ENCODE assay signal across 8 mouse cellular contexts in the genomic region with DNA sequence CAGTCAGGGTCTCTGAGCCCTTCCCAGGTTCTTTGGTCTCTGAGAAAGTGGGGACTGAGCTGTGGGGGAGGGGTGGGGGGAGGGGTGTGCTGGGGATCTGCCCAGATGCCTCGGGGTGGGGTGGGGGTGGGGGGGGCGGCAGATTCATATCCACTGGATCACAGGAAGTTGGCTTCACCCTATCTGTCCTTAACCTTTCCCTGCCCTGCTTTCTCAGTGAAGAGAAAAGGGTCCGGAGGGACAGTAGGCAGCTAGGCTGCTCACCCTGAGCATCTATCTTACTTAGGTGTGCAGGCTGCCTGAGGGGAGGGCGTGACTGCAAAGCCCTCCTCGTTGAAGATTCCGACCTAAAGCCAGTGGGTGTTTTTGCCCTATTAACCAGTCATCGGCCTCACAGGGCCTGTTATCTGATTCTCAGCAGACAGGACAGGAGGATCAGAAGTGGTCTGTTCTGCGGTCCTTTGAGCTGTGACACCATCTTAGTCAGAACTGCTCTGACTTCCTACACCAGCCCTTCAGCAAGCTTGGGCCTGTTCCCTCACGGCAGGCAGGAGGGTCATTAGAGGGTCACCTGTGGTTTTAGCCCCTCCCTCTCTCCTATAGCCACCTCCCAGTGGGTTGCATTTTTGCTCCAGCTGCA. TPM values are rescaled to one million over a fixed set of nuclear protein-coding genes. Genes with fewer than 3 reads are reported as not detected.
DNase-seq lines count a peak whose midpoint lies in the region; ATAC-seq lines count a peak whose summit lies in the region.

No protein-coding gene starts in this region.

- no peak overlapping the region for H3K4me2 ChIP-seq in kidney, embryonic 16.5 days (replicated peaks; ENCODE audit: low read depth, low read length)
- no peak overlapping the region for H3K4me2 ChIP-seq in embryonic facial prominence, embryonic 15.5 days (replicated peaks)

- H3K27ac ChIP-seq in kidney, embryonic 16.5 days (ENCODE audit: low read length) = peak overlapping the region; percentile 77
- peak overlapping the region; percentile 75 for H3K27ac ChIP-seq in embryonic facial prominence, embryonic 15.5 days (replicated peaks)

- 18% methylated on average over 9 of the region's 9 CpGs for WGBS in kidney, embryonic 16.5 days
- whole genome bisulfite sequencing in embryonic facial prominence, embryonic 15.5 days = 15% methylated on average over 9 of the region's 9 CpGs

- peaks cover 26% of the 10 kb centered on the region for H3K4me1 ChIP-seq in kidney, embryonic 16.5 days (ENCODE audit: insufficient read depth, low read length)
- H3K4me1 ChIP-seq in embryonic facial prominence, embryonic 15.5 days = peaks cover 31% of the 10 kb centered on the region

- no peak for DNase-seq in kidney, postnatal 36 days
- peak; percentile 59 for DNase-seq in Muller cell, postnatal 12 days (ENCODE audit: inconsistent ontology term)
- DNase-seq in left cerebral cortex, postnatal 10 days (ENCODE audit: extremely low spot score in 1 of 2, low spot score in 2 of 2) = no peak
- DNase-seq in kidney, adult 8-10 months = no peak

- H3K27me3 ChIP-seq in kidney, embryonic 16.5 days (ENCODE audit: insufficient read depth, low read length) = no peaks in the 10 kb centered on the region
- peaks cover 7% of the 10 kb centered on the region for H3K27me3 ChIP-seq in embryonic facial prominence, embryonic 15.5 days

- intact Hi-C loops in left cerebral cortex, postnatal 10 days (cut with DNase I) = no loop called here

- peak; percentile 25; the same call in 1 of the 2 replicates for ATAC-seq in kidney, embryonic 16.5 days (ENCODE audit: low FRiP score, low TSS enrichment)
- ATAC-seq in embryonic facial prominence, embryonic 15.5 days (ENCODE audit: insufficient number of reproducible peaks, low FRiP score, low TSS enrichment, low read depth) = peak; percentile 3; the same call in 1 of the 2 replicates
- 0 out of 2 replicates have a peak, but pooled peaks have one; percentile 34 for ATAC-seq in megakaryocyte-erythroid progenitor cell, adult 5-6 weeks (replicated peaks; ENCODE audit: low FRiP score, low TSS enrichment, poor library complexity, severe bottlenecking)
- ATAC-seq in activated CD4-positive, CD25-positive, alpha-beta regulatory T cell, adult 4 months = no peak

- H3K9me3 ChIP-seq in kidney, embryonic 16.5 days (ENCODE audit: low read length) = no peaks in the 10 kb centered on the region
- H3K9me3 ChIP-seq in embryonic facial prominence, embryonic 15.5 days (replicated peaks) = no peaks in the 10 kb centered on the region

- 0 out of 2 replicates have a peak, but pooled peaks cover 6% of the 10 kb centered on the region for H3K36me3 ChIP-seq in kidney, embryonic 16.5 days (ENCODE audit: insufficient read depth, low read length)
- peaks cover 17% of the 10 kb centered on the region; the same call in 1 of the 2 replicates for H3K36me3 ChIP-seq in embryonic facial prominence, embryonic 15.5 days

- 0 out of 2 replicates have a peak overlapping the region, but pooled peaks have one; percentile 31 for H3K9ac ChIP-seq in kidney, embryonic 16.5 days (replicated peaks; ENCODE audit: low read length)
- H3K9ac ChIP-seq in embryonic facial prominence, embryonic 15.5 days = no peak overlapping the region

- no peak overlapping the region for H3K4me3 ChIP-seq in kidney, embryonic 16.5 days (ENCODE audit: low read length)
- H3K4me3 ChIP-seq in embryonic facial prominence, embryonic 15.5 days (replicated peaks) = no peak overlapping the region

RNA-seq across cellular contexts. Expression of a gene that starts 30.7 kb away (rescaled TPM):
- 61.5 and 66.6 TPM in 2 replicates for polyA plus RNA-seq in kidney, embryonic 16.5 days (2015; fragmentation: Nextera tagmentation; extraction: Ambion mirVana)
- 58.4 and 61.6 TPM in 2 replicates for polyA plus RNA-seq in embryonic facial prominence, embryonic 15.5 days (2015; fragmentation: Nextera tagmentation; extraction: Ambion mirVana)
- 78.6 and 78.8 TPM in 2 replicates for total RNA-seq in megakaryocyte-erythroid progenitor cell, adult 5-6 weeks (2014; fragmentation: Nextera tagmentation)
- 58.9 and 154 TPM in 2 replicates for total RNA-seq in megakaryocyte-erythroid progenitor cell, adult 5-6 weeks (2017)
- 10 to 100 TPM; 55.1 to 68.0 TPM for total RNA-seq in left cerebral cortex, postnatal 10 days (2021)
- polyA plus RNA-seq in activated CD4-positive, CD25-positive, alpha-beta regulatory T cell, adult 4 months (2017; shearing (Covaris generic)) = 10 to 100 TPM; 96.8 to 98.7 TPM
